Mouse (Mus musculus) gastrocnemius, postnatal 36 days (tissue): Measurements from ENCODE around the gene Vwde. TPM values are rescaled to one million over a fixed set of nuclear protein-coding genes. Genes with fewer than 3 reads are reported as not detected.

Source experiments
- DNase-seq, 2 experiments: peaks; one replicate each; pipeline ENCODE4 v3.0.0; 2022
- intact Hi-C: fragments of 180-260 bp; cut with DNase I; formaldehyde crosslinking; loops from one replicate; pipeline ENCODE4 v1.15.1; 2025
- long read RNA-seq, 2 experiments: library from polyadenylated mRNA; stranded (forward); transcript quantifications; one replicate each; pipeline ENCODE4 v2.0.0; 2021
- total RNA-seq, 2 experiments: library from RNA; stranded (reverse); gene quantifications; 2 replicates each; pipeline ENCODE4 v1.2.3; 2021

The Vwde gene
- total RNA-seq = not detected
- long read RNA-seq, experiment 1 = 0 reads
- long read RNA-seq, experiment 2 = 0 reads

- DNase-seq = no peak
Measured at GRCm38 (mm10) chr6:13224596-13225227, at the start of gene Vwde. Gene Vwde, minus strand, starts transcription at chr6:13224965.

GRCm38 (mm10) chr6:13255341-13255740 is 30.6 kb upstream of the Vwde start:
- DNase-seq = no peak
- intact Hi-C loops = no loop called here

More at GRCm38 (mm10) chr6:13224596-13225227, at the start of gene Vwde:
- intact Hi-C loops = no loop called here

DNA sequence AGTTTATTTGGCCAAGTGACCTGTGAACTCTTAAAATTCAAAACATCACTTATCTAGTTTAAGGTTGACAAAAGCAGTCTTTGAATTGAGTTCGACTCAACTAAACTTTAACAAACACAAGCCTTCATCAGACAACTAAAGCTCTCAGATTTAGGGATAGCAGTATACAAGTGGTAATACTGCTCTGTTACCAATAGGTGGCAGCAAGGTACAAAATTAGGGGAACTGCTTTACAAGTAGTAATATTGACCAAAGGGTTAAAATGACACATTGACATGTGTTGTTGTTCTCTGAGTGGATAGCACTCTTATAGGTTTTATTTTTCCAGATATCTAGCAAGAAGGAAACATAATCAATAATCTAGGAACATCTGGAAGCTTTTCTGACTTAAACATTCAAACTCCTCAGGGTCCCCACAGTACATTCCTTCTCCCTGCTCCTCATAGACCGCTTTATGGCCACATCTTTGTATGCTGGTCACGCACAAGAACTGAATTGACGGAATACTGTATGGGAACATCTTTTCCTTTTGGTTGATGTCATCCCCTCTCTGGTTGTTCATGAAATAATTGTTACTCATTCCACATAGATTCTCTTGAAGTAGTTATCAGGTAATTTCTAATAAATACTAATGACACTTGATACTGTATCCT is 23.7 kb upstream of the Vwde start:
- no peak for DNase-seq
- intact Hi-C loops = no loop called here

GRCm38 (mm10) chr6:13206157-13206556 is 18.6 kb downstream of the Vwde start:
- no peak for DNase-seq
- intact Hi-C loops = no loop called here

- intact Hi-C loops = no loop called here
- no peak for DNase-seq
Measured at GRCm38 (mm10) chr6:13197486-13197885, 27.3 kb downstream of the Vwde start.

GRCm38 (mm10) chr6:13186836-13187235 is 37.9 kb downstream of the Vwde start:
- DNase-seq = no peak
- intact Hi-C loops = no loop called here

- intact Hi-C loops = no loop called here
- DNase-seq = no peak
Measured at GRCm38 (mm10) chr6:13180061-13180460, 44.7 kb downstream of the Vwde start.

GRCm38 (mm10) chr6:13169459-13170150 is 55.2 kb downstream of the Vwde start:
- DNase-seq = no peak
- intact Hi-C loops = no loop called here

GRCm38 (mm10) chr6:13166240-13166937 is 58.4 kb downstream of the Vwde start:
- no peak for DNase-seq
- intact Hi-C loops = no loop called here

DNA sequence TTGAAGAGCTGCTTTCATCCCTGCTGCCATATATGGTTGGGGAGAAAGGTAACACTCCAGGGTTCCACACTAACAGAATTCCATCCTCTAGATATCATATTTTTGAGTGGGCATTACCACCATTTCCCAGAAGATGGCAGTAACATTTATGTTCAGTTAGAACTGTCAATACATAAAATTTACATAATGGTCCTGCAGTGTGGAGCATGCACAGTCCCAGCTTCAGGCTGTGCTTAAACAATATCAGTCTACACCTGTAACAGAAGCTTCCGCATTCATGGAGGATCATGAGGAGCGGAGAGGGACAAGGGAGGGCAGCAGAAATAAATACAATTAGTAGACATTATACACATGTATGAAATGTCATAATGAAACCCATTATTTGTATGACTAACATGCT is 65.3 kb downstream of the Vwde start:
- no peak for DNase-seq
- intact Hi-C loops = no loop called here

GRCm38 (mm10) chr6:13153888-13154697 is 70.7 kb downstream of the Vwde start:
- DNase-seq = no peak
- intact Hi-C loops = no loop called here

GRCm38 (mm10) chr6:13152062-13152640 is 72.6 kb downstream of the Vwde start:
- intact Hi-C loops = no loop called here
- DNase-seq = no peak

GRCm38 (mm10) chr6:13137255-13137654 is 87.5 kb downstream of the Vwde start:
- intact Hi-C loops = no loop called here
- DNase-seq = no peak

DNA sequence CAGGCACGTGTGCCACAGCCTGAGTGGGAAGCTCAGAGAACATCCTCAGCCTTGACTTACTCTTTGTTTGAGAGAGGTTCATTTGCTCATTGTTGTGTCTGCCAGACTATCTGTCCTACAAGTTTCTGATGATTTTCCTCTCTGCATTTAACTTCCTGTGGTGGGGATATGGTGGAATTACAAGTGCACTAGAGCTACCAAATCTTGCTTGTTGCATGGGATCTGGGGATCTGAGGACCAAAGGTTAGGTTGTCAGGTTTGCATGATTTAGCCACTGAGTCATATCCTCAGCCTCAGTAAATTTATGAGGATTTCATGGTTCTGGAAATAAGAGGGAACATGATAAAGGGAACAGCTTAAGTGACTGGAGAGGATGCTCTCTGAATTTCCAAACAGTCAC is 116.1 kb downstream of the Vwde start:
- intact Hi-C loops = no loop called here
- DNase-seq = no peak

Other genes with a start within 250 kb of the Vwde start
- 10 to 100 TPM; 47.1 to 61.6 TPM for gene Tmem106b, start 155.2 kb downstream of the Vwde start, total RNA-seq